Mouse (Mus musculus) ES-E14 (cell line): ENCODE results near the gene Tnpo2. TPM values are rescaled to one million over a fixed set of nuclear protein-coding genes. Genes with fewer than 3 reads are reported as not detected.

ENCODE experiments used
- DNase-seq: peaks from one replicate; pipeline ENCODE4 v3.0.0-alpha.2; 2013; ENCODE audit warnings: low read depth, low spot score
- H3K27ac ChIP-seq: 2 replicates; pipeline ENCODE4 v1.5.1; 2012; ENCODE audit warnings: low read depth, mild to moderate bottlenecking, low read length, moderate library complexity, mixed read lengths; ENCODE audit not compliant: poor library complexity, insufficient read depth, severe bottlenecking
- H3K36me3 ChIP-seq: 2 replicates; pipeline ENCODE4 v1.6.1; 2012; ENCODE audit warnings: mild to moderate bottlenecking, low read length, moderate library complexity, mixed read lengths; ENCODE audit not compliant: control insufficient read depth, poor library complexity, insufficient read depth, severe bottlenecking
- H3K4me1 ChIP-seq, 2 experiments: fragments of 150-350 bp in 1 of 2; sonication (generic) in 1 of 2; 2 replicates each; pipeline ENCODE4 v1.6.1; 2012; ENCODE audit warnings: low read length in 2 of 2, mild to moderate bottlenecking in 1 of 2, mixed read lengths in 1 of 2; ENCODE audit not compliant: control insufficient read depth in 2 of 2, insufficient read depth in 2 of 2, poor library complexity in 1 of 2
- H3K4me3 ChIP-seq, 2 experiments: fragments of 150-350 bp in 1 of 2; sonication (generic) in 1 of 2; 2 replicates each; pipeline ENCODE4 v1.5.1; 2012; ENCODE audit warnings: low read length in 2 of 2, low read depth in 1 of 2, mild to moderate bottlenecking in 1 of 2, mixed read lengths in 1 of 2; ENCODE audit not compliant: insufficient read depth in 1 of 2, poor library complexity in 1 of 2, severe bottlenecking in 1 of 2
- H3K9ac ChIP-seq: 2 replicates; pipeline ENCODE4 v1.6.1; 2012; ENCODE audit warnings: low read depth, mild to moderate bottlenecking, low read length, mixed read lengths; ENCODE audit not compliant: poor library complexity, insufficient read depth, severe bottlenecking
- H3K9me3 ChIP-seq: fragments of 150-350 bp; sonication (generic); 2 replicates; pipeline ENCODE4 v1.6.1; 2012; ENCODE audit warnings: low read depth, mild to moderate bottlenecking, low read length; ENCODE audit not compliant: control insufficient read depth, insufficient read depth
- CHD2 ChIP-seq: IDR thresholded peaks from 2 replicates; pipeline ENCODE4 v1.6.1; 2014; ENCODE audit warnings: mild to moderate bottlenecking, low read depth, low read length, inconsistent platforms
- HCFC1 ChIP-seq: IDR thresholded peaks from 2 replicates; pipeline ENCODE4 v1.6.1; 2012; ENCODE audit warnings: low read length, inconsistent platforms, borderline replicate concordance; ENCODE audit not compliant: insufficient read depth
- MAFK ChIP-seq: IDR thresholded peaks from 2 replicates; pipeline ENCODE4 v1.6.1; 2014; ENCODE audit warnings: mild to moderate bottlenecking, low read depth, low read length, inconsistent platforms; ENCODE audit not compliant: insufficient read depth
- ZC3H11A ChIP-seq: IDR thresholded peaks from 2 replicates; pipeline ENCODE4 v1.6.1; 2012; ENCODE audit warnings: low read depth, mild to moderate bottlenecking, inconsistent platforms, low read length, borderline replicate concordance
- ZNF384 ChIP-seq: IDR thresholded peaks from 2 replicates; pipeline ENCODE4 v1.6.1; 2012; ENCODE audit warnings: low read depth, low read length, inconsistent platforms
- in situ Hi-C, 2 experiments: fragments of 600-800 bp; cut with MboI; formaldehyde crosslinking; loops; one replicate each; pipeline ENCODE4 v1.15.1; 2025; ENCODE audit warnings: low sequenced_read_pairs in 2 of 2, inconsistent platforms in 1 of 2; ENCODE audit not compliant: unreplicated experiment in 2 of 2
- total RNA-seq: library from RNA; depleted of rRNA; stranded (reverse); fragments of 300-350 nt; gene quantifications from 2 replicates; pipeline ENCODE4 v1.2.3, GENCODE M21; 2012; rRNA removed

Tnpo2 gene
- total RNA-seq, 1 experiment = 101 TPM

DNA sequence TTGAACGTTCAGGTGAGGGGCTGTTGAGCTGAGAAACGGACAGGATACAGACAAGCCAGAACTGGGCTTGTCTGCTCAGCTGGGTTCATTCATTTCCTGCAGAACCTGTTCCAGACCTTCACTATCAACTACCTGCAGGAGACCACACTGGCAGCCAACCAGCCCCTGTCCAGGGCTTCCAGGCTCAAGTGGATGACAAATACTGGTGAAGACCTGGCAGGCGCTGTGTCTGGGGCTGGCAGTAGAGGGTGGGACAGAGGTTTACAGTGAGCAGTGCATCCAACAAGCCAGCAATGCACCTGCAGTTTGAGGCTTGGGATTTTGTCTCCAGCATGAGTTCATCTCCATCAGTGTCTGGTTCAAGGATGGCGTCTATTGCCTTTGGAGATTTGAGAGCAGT is 60.1 kb downstream of the Tnpo2 start:
- Histone ChIP-seq H3K36me3 (peaks cover 15% of the 10 kb centered on the region; the same call in 1 of the 2 replicates), H3K4me3 (no peak overlapping the region), H3K4me1 (peaks cover 0 to 4% of the 10 kb centered on the region in 2 experiments; a peak in 1 of 4 replicates), H3K9ac (no peak overlapping the region), H3K9me3 (no peaks in the 10 kb centered on the region), H3K27ac (no peak overlapping the region)
- in situ Hi-C loops = no loop called here
- TF ChIP-seq MAFK (no peak), ZC3H11A (no peak), CHD2 (no peak), HCFC1 (no peak), ZNF384 (no peak)
- DNase-seq = no peak

DNA sequence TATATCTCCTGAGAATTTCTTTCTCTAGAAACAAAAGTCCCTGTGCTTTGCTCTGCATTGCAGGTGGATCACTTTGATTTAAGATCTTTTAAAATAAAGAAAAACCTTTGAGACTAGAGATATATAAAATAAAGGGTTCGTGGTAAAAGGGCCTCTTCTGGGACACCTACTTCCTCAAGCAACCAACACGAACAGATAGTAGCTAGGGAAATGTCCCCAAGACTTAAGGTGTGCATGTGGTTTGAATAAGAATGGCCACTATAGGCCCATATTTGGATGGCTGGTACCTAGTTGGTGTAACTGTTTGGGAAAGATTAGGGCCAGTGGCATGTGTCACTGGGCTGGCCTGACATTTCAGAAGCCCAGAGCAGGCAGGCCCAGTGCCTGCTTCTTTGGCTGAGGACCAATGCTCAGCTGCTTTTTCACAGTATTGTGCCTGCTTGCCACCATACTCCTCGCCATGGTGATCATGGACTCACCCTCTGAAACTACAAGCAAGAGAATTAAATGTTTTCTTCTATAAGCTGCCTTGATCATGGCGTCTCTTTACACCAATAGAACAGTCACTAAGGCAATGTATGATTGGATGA is 63.5 kb downstream of the Tnpo2 start:
- Histone ChIP-seq H3K4me3 (no peak overlapping the region), H3K9ac (no peak overlapping the region), H3K4me1 (0 out of 4 replicates have a peak, but pooled peaks cover 0 to 3% of the 10 kb centered on the region in 2 experiments), H3K9me3 (no peaks in the 10 kb centered on the region), H3K36me3 (peaks cover 5% of the 10 kb centered on the region; the same call in 1 of the 2 replicates), H3K27ac (no peak overlapping the region)
- TF ChIP-seq HCFC1 (no peak), MAFK (no peak), ZNF384 (no peak), ZC3H11A (no peak), CHD2 (no peak)
- in situ Hi-C loops = no loop called here
- no peak for DNase-seq

Other genes starting within 250 kb of the Tnpo2 start
- 0.58 and 0.89 TPM in 2 replicates for gene Nfix, start 236.6 kb upstream of the Tnpo2 start, total RNA-seq
- gene Dand5, start 214.1 kb upstream of the Tnpo2 start, total RNA-seq = 1.0 and 1.4 TPM in 2 replicates
- 24.7 and 30.8 TPM in 2 replicates for gene Gadd45gip1, start 205.4 kb upstream of the Tnpo2 start, total RNA-seq
- 76.7 and 76.8 TPM in 2 replicates for gene Rad23a, start 196.2 kb upstream of the Tnpo2 start, total RNA-seq
- gene Calr, start 190.0 kb upstream of the Tnpo2 start, total RNA-seq = 1,121 and 1,357 TPM in 2 replicates
- gene Farsa, start 179.9 kb upstream of the Tnpo2 start, total RNA-seq = 123 and 137 TPM in 2 replicates
- 34.7 and 42.3 TPM in 2 replicates for gene Syce2, start 164.8 kb upstream of the Tnpo2 start, total RNA-seq
- gene Gcdh, start 143.0 kb upstream of the Tnpo2 start, total RNA-seq = 36.3 and 57.2 TPM in 2 replicates
- gene Klf1, start 135.0 kb upstream of the Tnpo2 start, total RNA-seq = 0.31 and 0.53 TPM in 2 replicates
- gene Dnase2a, start 128.4 kb upstream of the Tnpo2 start, total RNA-seq = 23.7 and 29.5 TPM in 2 replicates
- gene Mast1, start 99.6 kb upstream of the Tnpo2 start, total RNA-seq = 1.4 and 2.5 TPM in 2 replicates
- gene Rtbdn, start 89.9 kb upstream of the Tnpo2 start, total RNA-seq = 0.13 TPM in 1 of 2 replicates, not detected in the other
- not detected in 2 replicates for gene Gm49661, start 67.5 kb upstream of the Tnpo2 start, total RNA-seq
- 259 and 328 TPM in 2 replicates for gene Prdx2, start 67.3 kb upstream of the Tnpo2 start, total RNA-seq
- 160 and 174 TPM in 2 replicates for gene Rnaseh2a, start 67.1 kb upstream of the Tnpo2 start, total RNA-seq
- gene Junb, start 58.2 kb upstream of the Tnpo2 start, total RNA-seq = 53.8 and 57.6 TPM in 2 replicates
- gene Hook2, start 46.3 kb upstream of the Tnpo2 start, total RNA-seq = 28.6 and 52.9 TPM in 2 replicates
- 0.22 and 0.48 TPM in 2 replicates for gene Best2, start 22.4 kb upstream of the Tnpo2 start, total RNA-seq
- 237 and 266 TPM in 2 replicates for gene Asna1, start 11.6 kb upstream of the Tnpo2 start, total RNA-seq
- 161 and 181 TPM in 2 replicates for gene Trir, start 10.1 kb upstream of the Tnpo2 start, total RNA-seq
- gene Fbxw9, start 23.1 kb downstream of the Tnpo2 start, total RNA-seq = 49.3 and 86.0 TPM in 2 replicates
- gene Gm5741, start 31.1 kb downstream of the Tnpo2 start, total RNA-seq = not detected in 2 replicates
- 54.1 and 63.1 TPM in 2 replicates for gene Dhps, start 34.8 kb downstream of the Tnpo2 start, total RNA-seq
- 24.9 and 27.6 TPM in 2 replicates for gene Wdr83os, start 43.8 kb downstream of the Tnpo2 start, total RNA-seq
- gene Wdr83, start 44.4 kb downstream of the Tnpo2 start, total RNA-seq = 26.4 and 32.6 TPM in 2 replicates
- 40.2 and 78.2 TPM in 2 replicates for gene Man2b1, start 46.4 kb downstream of the Tnpo2 start, total RNA-seq
- 0.58 and 1.0 TPM in 2 replicates for gene Zfp791, start 86.2 kb downstream of the Tnpo2 start, total RNA-seq
- gene Cks1brt, start 115.0 kb downstream of the Tnpo2 start, total RNA-seq = not detected in 2 replicates
- not detected in 2 replicates for gene Olfr371, start 189.1 kb downstream of the Tnpo2 start, total RNA-seq